Mouse (Mus musculus): Measurements from ENCODE around the gene Phactr1. TPM values are rescaled to one million over a fixed set of nuclear protein-coding genes. Genes with fewer than 3 reads are reported as not detected.

Phactr1 gene
- polyA plus RNA-seq, 1 experiment: not detected

GRCm38 (mm10) chr13:42917251-42917650, 236.8 kb downstream of the Phactr1 start:
- TF ChIP-seq GATA1 (IDR thresholded peaks at IDR 0.05; ENCODE audit: low read length) (no peak), TAL1 (IDR thresholded peaks at IDR 0.05; ENCODE audit: low read length) (no peak)
- no peak overlapping the region for H3K4me3 ChIP-seq (replicated peaks)
- H3K36me3 ChIP-seq (ENCODE audit: control insufficient read depth): no peaks in the 10 kb centered on the region

GRCm38 (mm10) chr13:42920062-42920461, 239.6 kb downstream of the Phactr1 start:
- Histone ChIP-seq H3K4me1 (ENCODE audit: control insufficient read depth) (no peaks in the 10 kb centered on the region), H3K27me3 (ENCODE audit: control insufficient read depth) (peaks cover 28% of the 10 kb centered on the region), H3K4me3 (replicated peaks) (no peak overlapping the region), H3K9me3 (ENCODE audit: control insufficient read depth, low read length) (no peaks in the 10 kb centered on the region), H3K36me3 (ENCODE audit: control insufficient read depth) (no peaks in the 10 kb centered on the region)
- TF ChIP-seq GATA1 (IDR thresholded peaks at IDR 0.05; ENCODE audit: low read length) (no peak), TAL1 (IDR thresholded peaks at IDR 0.05; ENCODE audit: low read length) (no peak)

More at GRCm38 (mm10) chr13:42917251-42917650, 236.8 kb downstream of the Phactr1 start:
- H3K9me3 ChIP-seq (ENCODE audit: control insufficient read depth, low read length): no peaks in the 10 kb centered on the region; the same call in 1 of the 2 replicates
- H3K4me1 ChIP-seq (ENCODE audit: control insufficient read depth): no peaks in the 10 kb centered on the region
- H3K27me3 ChIP-seq (ENCODE audit: control insufficient read depth): peaks cover 31% of the 10 kb centered on the region

GRCm38 (mm10) chr13:42921769-42922450, 241.5 kb downstream of the Phactr1 start:
- H3K4me3 ChIP-seq (replicated peaks): no peak overlapping the region
- H3K4me1 ChIP-seq (ENCODE audit: control insufficient read depth): no peaks in the 10 kb centered on the region
- no peaks in the 10 kb centered on the region for H3K36me3 ChIP-seq (ENCODE audit: control insufficient read depth)
- H3K27me3 ChIP-seq (ENCODE audit: control insufficient read depth): peaks cover 9% of the 10 kb centered on the region
- no peak for TF ChIP-seq TAL1 (IDR thresholded peaks at IDR 0.05; ENCODE audit: low read length)
- TF ChIP-seq GATA1 (IDR thresholded peaks at IDR 0.05; ENCODE audit: low read length): no peak
- no peaks in the 10 kb centered on the region for H3K9me3 ChIP-seq (ENCODE audit: control insufficient read depth, low read length)

GRCm38 (mm10) chr13:42927778-42928177, 247.4 kb downstream of the Phactr1 start:
- Histone ChIP-seq H3K9me3 (ENCODE audit: control insufficient read depth, low read length) (peaks cover 18% of the 10 kb centered on the region), H3K4me1 (ENCODE audit: control insufficient read depth) (no peaks in the 10 kb centered on the region), H3K36me3 (ENCODE audit: control insufficient read depth) (no peaks in the 10 kb centered on the region), H3K4me3 (replicated peaks) (no peak overlapping the region), H3K27me3 (ENCODE audit: control insufficient read depth) (no peaks in the 10 kb centered on the region)
- TF ChIP-seq TAL1 (IDR thresholded peaks at IDR 0.05; ENCODE audit: low read length) (no peak), GATA1 (IDR thresholded peaks at IDR 0.05; ENCODE audit: low read length) (no peak)

- Histone ChIP-seq H3K4me3 (replicated peaks) (no peak overlapping the region), H3K27me3 (ENCODE audit: control insufficient read depth) (no peaks in the 10 kb centered on the region)
- no peak for TF ChIP-seq GATA1 (IDR thresholded peaks at IDR 0.05; ENCODE audit: low read length)
These were observed 249.3 kb downstream of the Phactr1 start for GRCm38 (mm10) chr13:42929529-42930235.

GRCm38 (mm10) chr13:42932046-42932445, 251.6 kb downstream of the Phactr1 start:
- no peak for TF ChIP-seq TAL1 (IDR thresholded peaks at IDR 0.05; ENCODE audit: low read length)
- no peak for TF ChIP-seq GATA1 (IDR thresholded peaks at IDR 0.05; ENCODE audit: low read length)
- Histone ChIP-seq H3K36me3 (ENCODE audit: control insufficient read depth) (no peaks in the 10 kb centered on the region), H3K9me3 (ENCODE audit: control insufficient read depth, low read length) (peaks cover 18% of the 10 kb centered on the region), H3K27me3 (ENCODE audit: control insufficient read depth) (no peaks in the 10 kb centered on the region), H3K4me3 (replicated peaks) (no peak overlapping the region), H3K4me1 (ENCODE audit: control insufficient read depth) (no peaks in the 10 kb centered on the region)

More at GRCm38 (mm10) chr13:42929529-42930235, 249.3 kb downstream of the Phactr1 start:
- H3K9me3 ChIP-seq (ENCODE audit: control insufficient read depth, low read length): peaks cover 18% of the 10 kb centered on the region
- no peaks in the 10 kb centered on the region for H3K36me3 ChIP-seq (ENCODE audit: control insufficient read depth)
- H3K4me1 ChIP-seq (ENCODE audit: control insufficient read depth): no peaks in the 10 kb centered on the region

- no peak for TF ChIP-seq TAL1 (IDR thresholded peaks at IDR 0.05; ENCODE audit: low read length)
- TF ChIP-seq GATA1 (IDR thresholded peaks at IDR 0.05; ENCODE audit: low read length): no peak
- Histone ChIP-seq H3K9me3 (ENCODE audit: control insufficient read depth, low read length) (peaks cover 10% of the 10 kb centered on the region), H3K4me1 (ENCODE audit: control insufficient read depth) (no peaks in the 10 kb centered on the region), H3K36me3 (ENCODE audit: control insufficient read depth) (no peaks in the 10 kb centered on the region), H3K4me3 (replicated peaks) (no peak overlapping the region), H3K27me3 (ENCODE audit: control insufficient read depth) (no peaks in the 10 kb centered on the region)
These were observed 254.2 kb downstream of the Phactr1 start for GRCm38 (mm10) chr13:42934538-42935126.

- H3K36me3 ChIP-seq (ENCODE audit: control insufficient read depth): no peaks in the 10 kb centered on the region
- H3K4me1 ChIP-seq (ENCODE audit: control insufficient read depth): no peaks in the 10 kb centered on the region
- no peaks in the 10 kb centered on the region for H3K27me3 ChIP-seq (ENCODE audit: control insufficient read depth)
- H3K4me3 ChIP-seq (replicated peaks): no peak overlapping the region
- TF ChIP-seq GATA1 (IDR thresholded peaks at IDR 0.05; ENCODE audit: low read length) (no peak), TAL1 (IDR thresholded peaks at IDR 0.05; ENCODE audit: low read length) (no peak)
- H3K9me3 ChIP-seq (ENCODE audit: control insufficient read depth, low read length): no peaks in the 10 kb centered on the region
These were observed 257.4 kb downstream of the Phactr1 start for GRCm38 (mm10) chr13:42937871-42938270.

- Histone ChIP-seq H3K27me3 (ENCODE audit: control insufficient read depth) (no peaks in the 10 kb centered on the region), H3K36me3 (ENCODE audit: control insufficient read depth) (no peaks in the 10 kb centered on the region), H3K4me1 (ENCODE audit: control insufficient read depth) (no peaks in the 10 kb centered on the region), H3K9me3 (ENCODE audit: control insufficient read depth, low read length) (no peaks in the 10 kb centered on the region), H3K4me3 (replicated peaks) (no peak overlapping the region)
- TF ChIP-seq GATA1 (IDR thresholded peaks at IDR 0.05; ENCODE audit: low read length): no peak
- no peak for TF ChIP-seq TAL1 (IDR thresholded peaks at IDR 0.05; ENCODE audit: low read length)
These were observed 257.9 kb downstream of the Phactr1 start for GRCm38 (mm10) chr13:42938346-42938745.

Measured in erythroblast, embryonic 14.5 days (primary cell).